Mouse (Mus musculus) monocyte, adult 2 months (primary cell): ENCODE results near the gene Il2rb.

Experiments
- DNase-seq, 2 experiments: peaks; one replicate each; pipeline ENCODE4 v3.0.0; 2022; ENCODE audit warnings: low spot score in 2 of 2, low read depth in 1 of 2

The Il2rb gene

DNA sequence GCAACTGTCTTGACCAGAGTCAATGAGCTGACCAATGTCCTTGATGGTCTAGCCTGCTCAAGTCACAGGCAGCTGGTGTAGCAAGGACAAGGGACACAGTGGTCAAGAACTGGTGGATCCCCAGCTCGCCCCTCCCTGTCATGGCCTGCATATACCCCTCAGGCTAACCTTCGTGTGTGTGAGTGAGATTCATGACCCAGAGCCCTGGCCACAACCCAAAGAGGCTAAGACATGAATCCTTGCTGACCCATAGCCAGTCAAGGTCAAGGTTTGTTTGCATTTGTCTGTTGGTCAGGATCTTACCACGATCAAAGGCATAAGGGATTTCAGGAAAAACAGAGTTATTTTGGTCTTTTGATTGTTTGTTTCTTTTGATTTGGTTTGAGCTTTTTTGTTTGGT is 12.6 kb downstream of the Il2rb start:
- DNase-seq = no peak

- DNase-seq = no peak
Observed at GRCm38 (mm10) chr15:78481448-78482000, 13.5 kb downstream of the Il2rb start.

DNA sequence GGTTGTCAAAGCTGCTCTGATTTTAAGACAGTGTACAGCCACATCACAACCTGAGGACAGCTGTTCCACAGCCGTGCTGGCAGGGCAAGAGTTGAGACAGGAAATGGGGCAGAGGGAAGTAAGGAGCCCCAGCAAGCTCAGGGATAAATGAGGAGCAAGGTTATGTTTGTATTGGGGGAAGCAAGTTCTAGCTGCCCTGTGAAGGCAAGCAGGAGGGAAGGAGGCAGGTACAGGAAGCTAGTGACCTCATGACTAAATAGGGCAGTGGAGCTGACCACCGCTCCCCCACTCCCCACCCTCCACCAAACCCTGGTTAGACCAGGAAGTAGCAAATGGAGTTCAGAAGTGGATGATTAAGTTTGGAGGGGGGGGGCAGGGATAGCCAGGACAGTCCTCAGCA is 14.1 kb downstream of the Il2rb start:
- DNase-seq = no peak

DNA sequence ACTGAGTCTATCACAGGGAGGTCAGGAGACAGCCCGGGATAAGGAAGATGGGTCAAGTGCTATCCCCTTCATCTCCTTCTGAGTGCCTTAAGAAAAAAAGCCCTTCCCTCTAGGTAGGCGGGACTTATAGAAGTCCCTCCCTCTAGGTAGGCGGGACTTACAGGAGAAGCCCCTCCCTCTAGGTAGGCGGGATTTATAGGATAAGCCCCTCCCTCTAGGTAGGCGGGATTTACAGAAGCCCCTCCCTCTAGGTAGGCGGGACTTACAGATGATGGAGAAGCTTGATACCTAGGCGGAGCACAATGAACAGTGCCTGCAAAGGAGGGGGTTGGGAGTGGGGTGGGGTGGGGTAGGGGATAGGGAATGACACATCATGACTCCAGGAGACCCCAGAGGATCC is 15.0 kb downstream of the Il2rb start:
- no peak for DNase-seq

DNA sequence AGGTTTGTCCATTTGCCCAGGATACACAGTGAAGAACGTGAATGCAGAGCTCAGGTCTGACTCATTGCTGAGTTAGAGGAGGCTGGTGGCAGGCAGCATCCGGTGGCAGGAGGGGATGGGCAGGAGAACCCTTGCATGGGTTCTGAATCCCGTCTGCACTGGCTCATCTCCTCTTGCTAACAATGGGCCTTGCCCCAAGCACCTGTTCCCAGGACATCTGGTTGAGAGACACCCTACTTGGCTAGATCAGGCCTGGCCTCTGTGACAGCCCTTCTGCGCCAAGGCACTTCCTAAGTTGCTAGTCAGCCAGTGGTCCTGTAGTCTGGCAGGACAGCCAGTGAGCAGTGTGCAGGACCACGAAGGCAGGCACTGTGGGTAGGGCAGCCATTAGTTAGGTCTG is 15.6 kb downstream of the Il2rb start:
- no peak for DNase-seq

DNA sequence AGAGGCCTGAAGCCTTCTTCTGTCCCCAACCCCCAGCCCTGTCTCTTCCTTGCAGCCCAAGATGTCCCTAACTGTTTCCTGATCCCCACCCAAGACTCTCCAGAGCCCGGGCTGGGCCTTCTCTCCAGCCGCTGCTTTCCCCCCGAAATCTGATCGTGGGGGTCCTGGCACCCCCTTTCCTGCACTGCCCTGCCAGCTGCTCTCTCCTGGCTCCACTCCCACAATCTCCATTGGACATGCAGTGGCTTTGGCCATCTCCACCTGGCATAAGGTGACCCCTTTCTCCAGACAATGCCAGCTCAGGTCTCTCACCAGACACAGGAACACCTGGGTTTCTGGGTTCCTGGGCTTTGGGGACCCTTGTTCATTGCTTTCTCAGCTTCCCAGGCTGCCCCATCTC is 17.0 kb downstream of the Il2rb start:
- DNase-seq = no peak

GRCm38 (mm10) chr15:78476878-78477277 is 18.2 kb downstream of the Il2rb start:
- DNase-seq = no peak

DNA sequence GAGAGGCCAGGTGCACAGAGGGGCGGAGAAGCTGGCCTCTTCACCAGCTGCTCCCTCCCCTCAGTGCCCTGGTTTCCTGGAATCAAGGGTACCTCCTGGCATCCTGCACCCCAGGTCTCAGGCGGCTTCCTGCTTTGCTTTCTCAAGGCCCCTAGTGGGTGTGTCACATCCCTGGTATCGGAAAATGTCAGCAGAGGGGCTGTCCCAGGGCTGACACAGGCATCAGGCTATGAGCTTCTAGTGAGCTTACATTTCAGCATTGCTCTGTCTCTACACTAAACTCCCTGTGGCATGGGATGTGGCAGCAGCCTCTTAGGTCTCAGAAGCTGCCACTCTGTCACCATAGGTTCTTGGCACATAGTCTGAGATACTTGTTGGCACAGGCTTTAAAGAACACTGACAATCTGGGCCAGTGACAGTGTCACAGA is 19.5 kb downstream of the Il2rb start:
- DNase-seq = no peak

DNA sequence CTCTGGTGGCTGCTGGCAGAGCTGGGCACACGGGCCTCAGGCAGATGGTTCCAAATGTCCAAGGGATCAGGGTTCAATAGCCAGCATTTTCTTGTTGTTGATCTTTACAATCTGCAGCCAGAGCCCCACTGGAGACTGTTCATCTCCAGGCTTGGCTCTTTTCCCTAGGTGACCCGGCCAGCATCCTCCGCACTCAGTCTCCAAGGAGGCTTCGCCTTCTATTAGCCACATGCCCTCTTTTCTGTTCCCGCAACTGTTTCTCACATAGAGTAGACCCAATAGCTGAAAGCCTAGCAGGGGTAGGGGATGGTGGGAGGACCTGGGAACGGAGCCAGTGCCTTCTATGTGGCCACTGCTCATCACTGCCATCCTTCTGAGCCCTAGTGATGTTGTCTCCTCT is 21.6 kb downstream of the Il2rb start:
- no peak for DNase-seq

DNA sequence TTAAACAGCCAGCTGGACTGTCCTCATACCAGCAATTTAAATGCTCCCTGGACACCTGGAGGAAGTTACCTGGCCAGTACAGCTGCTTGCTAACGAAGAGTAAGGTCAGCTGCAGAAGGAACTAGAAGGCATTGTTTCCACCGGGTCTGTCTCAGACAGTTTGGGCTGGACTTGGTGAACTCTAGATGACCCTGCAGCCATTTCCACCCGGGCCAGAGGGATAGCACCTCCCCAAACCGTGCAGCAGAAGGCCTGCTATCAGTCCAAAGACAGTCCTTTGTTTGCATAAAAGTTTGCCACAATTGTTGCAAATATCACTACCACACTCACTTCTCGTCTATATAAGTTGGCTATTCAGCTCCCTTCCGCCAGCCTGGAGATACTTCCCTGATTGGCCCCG is 23.2 kb downstream of the Il2rb start:
- no peak for DNase-seq

DNA sequence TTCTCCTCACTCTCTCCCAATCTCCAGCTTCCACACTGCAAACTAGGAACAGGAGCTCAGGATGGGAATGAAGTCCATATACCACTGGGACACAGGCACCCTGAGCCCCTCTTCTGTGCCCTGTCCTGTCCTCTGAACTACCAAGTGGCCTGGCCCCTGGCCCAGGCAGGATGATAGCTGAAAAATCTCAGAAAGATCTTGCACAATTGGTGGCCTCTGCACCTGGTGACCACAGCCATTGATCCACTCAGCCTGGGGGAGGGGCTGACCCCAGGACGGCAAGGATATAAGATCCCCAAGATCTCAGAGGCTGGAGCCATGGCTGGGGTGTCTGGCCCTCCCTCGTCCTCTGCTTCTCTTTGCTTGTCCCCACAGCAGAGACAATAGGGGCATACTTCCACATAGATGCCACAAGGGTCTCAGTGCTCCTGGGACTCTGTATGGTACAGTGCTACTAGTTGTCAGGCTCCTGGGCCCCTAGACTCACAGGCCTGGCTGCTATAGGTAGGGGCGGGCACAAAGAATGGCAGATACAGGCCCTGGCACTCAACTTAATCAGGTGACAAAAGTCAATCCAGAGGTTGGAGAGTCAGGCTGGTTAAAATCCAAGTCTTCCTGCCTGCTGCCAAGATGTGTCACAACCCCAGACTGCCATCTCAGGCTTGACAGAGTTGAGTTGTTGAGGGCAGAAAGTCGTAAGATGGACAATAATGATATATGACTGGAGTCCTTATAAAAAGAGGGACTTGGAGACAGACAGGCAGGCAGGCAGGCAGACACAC is 24.4 kb downstream of the Il2rb start:
- no peak for DNase-seq

DNA sequence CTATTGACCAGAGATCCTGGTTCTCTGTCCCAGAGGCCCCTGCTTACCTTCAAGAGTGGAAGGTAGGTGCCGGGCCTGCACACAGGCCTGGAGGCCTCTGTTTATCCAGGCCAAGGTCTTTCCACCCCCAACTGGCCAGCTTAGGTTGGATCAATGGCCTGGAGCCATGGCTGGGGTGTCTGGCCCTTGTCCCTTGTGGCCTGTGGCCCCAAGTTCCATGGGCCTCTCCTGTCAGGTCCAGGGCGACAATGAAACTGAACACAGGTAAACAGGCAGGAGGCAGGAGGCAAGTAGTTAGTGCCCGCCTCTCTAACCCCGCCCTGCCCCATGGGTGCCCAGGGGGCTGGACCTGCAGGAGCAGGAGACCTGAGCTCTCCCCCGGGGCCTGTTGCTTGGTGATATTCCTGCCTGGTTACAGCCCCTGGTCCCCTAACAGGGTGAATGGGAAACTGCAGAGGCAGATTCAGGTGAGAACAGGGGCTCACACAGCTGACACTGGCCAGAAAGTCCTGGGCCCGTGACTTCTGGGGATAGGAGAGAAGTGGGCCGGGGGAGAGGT is 26.6 kb downstream of the Il2rb start, which contains the start of gene Tmprss6:
Gene Tmprss6 (minus strand): TSS at position 256 of the 559 bp plus-strand sequence.
- DNase-seq = no peak

- no peak for DNase-seq
Observed at GRCm38 (mm10) chr15:78467570-78467969, 27.5 kb downstream of the Il2rb start.

DNA sequence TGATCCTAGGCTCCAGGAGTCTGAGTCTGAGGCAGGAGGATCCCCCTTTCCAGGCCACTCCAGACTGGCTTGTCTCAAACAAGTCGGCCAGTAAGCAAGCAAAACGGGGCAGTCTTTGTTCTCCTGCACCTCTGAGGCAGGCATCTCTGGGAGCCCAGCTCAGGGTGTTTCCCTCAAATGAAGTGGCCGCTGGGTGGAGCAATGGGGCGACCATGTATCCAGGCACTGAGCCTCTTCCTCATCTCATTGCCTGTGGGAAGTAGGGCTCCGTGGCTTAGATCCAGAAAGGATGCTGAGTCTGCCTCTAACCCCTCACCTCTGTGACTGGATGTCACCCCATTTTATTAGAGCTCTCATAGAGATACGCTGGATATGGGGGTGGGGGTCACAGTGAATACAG is 28.3 kb downstream of the Il2rb start:
- no peak for DNase-seq

- no peak for DNase-seq
Observed at GRCm38 (mm10) chr15:78462981-78463380, 32.1 kb downstream of the Il2rb start.

GRCm38 (mm10) chr15:78457193-78457592 is 37.9 kb downstream of the Il2rb start:
- no peak for DNase-seq

- no peak for DNase-seq
Observed at GRCm38 (mm10) chr15:78456051-78456450, 39.0 kb downstream of the Il2rb start.

DNA sequence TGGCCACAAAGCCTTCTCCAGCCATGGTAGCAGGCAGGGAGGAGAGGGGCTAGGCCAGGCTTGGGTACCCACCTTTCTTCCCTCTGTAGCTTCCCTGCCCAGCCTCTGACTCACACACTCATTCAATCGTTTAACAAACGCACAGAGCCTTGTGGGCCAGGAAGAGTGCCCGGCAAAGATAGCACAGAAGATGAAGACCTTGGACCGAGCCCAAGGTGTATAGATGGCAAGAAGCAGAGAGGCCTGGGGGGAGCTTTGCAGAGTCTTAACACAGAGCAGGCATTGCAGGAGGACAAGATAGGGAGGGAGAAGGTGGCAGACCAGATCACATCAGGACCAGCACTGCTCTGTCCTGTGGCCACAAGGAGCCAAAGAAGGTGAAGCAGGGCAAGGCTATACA is 39.9 kb downstream of the Il2rb start:
- DNase-seq = no peak

- no peak for DNase-seq
Observed at GRCm38 (mm10) chr15:78452929-78453328, 42.1 kb downstream of the Il2rb start.

DNA sequence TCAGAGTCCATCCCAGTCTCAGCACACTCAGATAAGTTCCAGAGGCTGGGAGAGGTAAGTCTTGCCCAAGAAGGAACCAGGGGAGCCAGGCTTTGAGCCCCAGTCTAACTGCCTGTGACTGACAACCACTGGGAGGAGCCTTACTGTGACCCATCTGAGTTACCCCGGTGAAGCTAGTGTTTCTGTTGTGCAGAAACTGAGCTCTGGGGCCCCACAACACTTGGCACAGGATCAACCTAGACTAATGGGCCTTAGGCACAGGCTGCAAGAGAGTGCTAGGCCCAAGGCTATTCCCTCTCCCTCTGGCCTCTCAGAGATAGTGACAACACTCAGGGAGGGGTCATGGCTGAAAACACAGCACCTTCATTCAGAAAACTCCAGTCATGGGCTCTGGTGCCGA is 43.9 kb downstream of the Il2rb start:
- DNase-seq = no peak

- DNase-seq = no peak
Observed at GRCm38 (mm10) chr15:78450419-78450768, 44.7 kb downstream of the Il2rb start.

- peak; percentile 38 to 66 for DNase-seq
Observed at GRCm38 (mm10) chr15:78449694-78450418, 45.2 kb downstream of the Il2rb start.
